Mouse (Mus musculus): Measurements from ENCODE around the gene Gm5930.
"Not testable (repeated sequence)": the region's sequence is repeated elsewhere in the genome, so short reads cannot be mapped to it uniquely, and the experiment has no call there.

Gene Gm5930

DNA sequence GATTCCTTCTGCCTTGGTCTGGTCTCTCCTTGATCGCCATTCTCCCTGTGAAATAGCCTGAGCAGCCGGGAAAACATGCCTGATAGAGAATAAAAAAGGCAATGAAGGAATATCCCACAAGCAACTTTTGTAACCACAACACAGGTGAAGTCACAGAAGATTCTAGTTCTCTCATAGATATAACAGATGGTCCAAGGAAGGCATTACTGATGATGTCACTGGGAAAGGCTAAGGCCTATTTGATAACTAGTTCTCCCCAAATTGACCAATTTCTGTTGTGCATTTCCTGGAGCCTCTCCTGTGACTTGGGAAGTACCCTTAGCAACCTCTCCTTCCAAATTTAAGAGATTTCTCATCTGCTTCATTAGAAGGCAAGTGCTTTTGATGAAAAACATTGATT lies at the start of gene Gm5930:
Gm5930 (minus strand) TSS at position 101 of the 400 bp plus-strand sequence.
- not testable (repeated sequence) for DNase-seq

GRCm38 (mm10) chr14:44384233-44384632 lies 45.8 kb upstream of the Gm5930 start:
- DNase-seq: not testable (repeated sequence)

- not testable (repeated sequence) for DNase-seq
Observed at GRCm38 (mm10) chr14:44365057-44365456, 26.7 kb upstream of the Gm5930 start, which contains the start of gene Gm8229. Gene Gm8229, plus strand, starts transcription at chr14:44365357.

GRCm38 (mm10) chr14:44362301-44362700 lies 23.9 kb upstream of the Gm5930 start:
- DNase-seq: peak; percentile 2

- DNase-seq: peak; percentile 0
Observed at GRCm38 (mm10) chr14:44361416-44361815, 23.0 kb upstream of the Gm5930 start.

- not testable (repeated sequence) for DNase-seq
Observed at GRCm38 (mm10) chr14:44312049-44312448, 26.3 kb downstream of the Gm5930 start.

- not testable (repeated sequence) for DNase-seq
Observed at GRCm38 (mm10) chr14:44285280-44285679, 53.1 kb downstream of the Gm5930 start, which contains the start of gene Gm8220. Gene Gm8220, plus strand, starts transcription at chr14:44285580.

All from embryo, embryonic 11 days (tissue).